Mouse (Mus musculus): Measurements from ENCODE around the gene Tex52. TPM values are rescaled to one million over a fixed set of nuclear protein-coding genes. Genes with fewer than 3 reads are reported as not detected.

Tex52 gene
- total RNA-seq, 4 experiments from 2014 or later: not detected

DNA sequence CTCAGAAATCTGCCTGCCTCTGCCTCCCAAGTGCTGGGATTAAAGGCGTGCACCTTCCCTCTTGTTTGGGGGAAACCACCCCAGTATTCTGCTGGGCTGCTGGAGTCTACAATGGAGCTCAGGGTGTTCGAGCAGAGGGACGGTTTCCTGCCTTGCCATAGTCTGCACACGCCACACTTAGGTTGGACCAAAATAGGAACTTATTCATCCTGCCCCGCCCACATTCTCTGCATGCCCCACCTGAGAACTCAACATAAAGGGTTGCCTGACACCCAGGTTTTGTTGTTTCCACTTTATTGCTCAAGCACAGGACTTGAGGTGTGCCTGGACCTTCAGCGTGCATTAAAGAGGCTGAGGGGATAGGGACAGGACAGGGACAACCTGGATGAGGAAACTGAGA is 54.6 kb downstream of the Tex52 start:
- no peak for DNase-seq

DNA sequence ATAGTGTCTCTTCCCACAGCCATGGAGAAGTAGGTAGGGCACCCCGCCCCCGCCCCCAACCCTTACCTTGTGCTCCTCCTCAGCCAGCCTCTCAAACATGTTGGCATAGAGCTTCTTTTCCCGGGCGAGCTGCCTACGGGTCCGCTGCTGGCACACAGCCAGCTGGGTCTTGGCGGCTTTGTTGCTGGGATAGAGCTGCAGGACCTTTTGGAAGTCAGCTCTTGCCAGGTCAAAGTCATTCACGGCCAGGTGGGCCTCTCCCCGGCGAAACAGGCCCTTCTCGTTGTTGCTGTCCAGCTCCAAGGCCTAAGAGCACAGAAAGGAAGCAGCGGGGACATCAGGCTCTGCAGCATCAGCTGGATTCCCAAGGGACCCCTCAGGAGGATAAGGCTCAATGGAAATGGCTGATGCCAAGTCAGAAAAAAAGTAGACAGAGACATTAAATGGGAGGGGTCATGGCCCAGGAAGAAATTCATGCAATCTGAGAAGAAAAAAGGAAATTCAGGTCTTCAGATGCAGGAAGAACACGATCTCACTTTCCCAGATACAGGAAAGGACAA is 57.2 kb downstream of the Tex52 start:
- no peak for DNase-seq

GRCm38 (mm10) chr6:128433566-128433965 is 58.3 kb downstream of the Tex52 start:
- no peak for DNase-seq

Other genes with a start within 250 kb of the Tex52 start
- 10 to 100 TPM; 47.8 to 65.5 (median 52.4) TPM for gene Tspan9, start 231.9 kb upstream of the Tex52 start, total RNA-seq (2022)
- gene Tead4, start 74.6 kb upstream of the Tex52 start, total RNA-seq (2022): 1 to 10 TPM; 1.3 to 4.1 (median 2.6) TPM
- 10 to 100 TPM; 36.4 to 54.3 (median 42.7) TPM for gene Tulp3, start 19.6 kb upstream of the Tex52 start, total RNA-seq (2022)
- 10 to 100 TPM; 16.5 to 21.4 (median 16.9) TPM for gene Rhno1, start 12.5 kb upstream of the Tex52 start, total RNA-seq (2022)
- gene Foxm1, start 12.5 kb upstream of the Tex52 start, total RNA-seq (2022): 1 to 10 TPM; 1.7 to 4.1 (median 3.3) TPM
- gene Gm44596, start within 50 bp of the Tex52 start, total RNA-seq (2022): not detected
- 1 to 10 TPM; 2.5 to 3.0 (median 2.8) TPM for gene Nrip2, start 23.8 kb downstream of the Tex52 start, total RNA-seq (2022)
- 10 to 100 TPM; 27.1 to 38.6 (median 34.9) TPM for gene Itfg2, start 49.5 kb downstream of the Tex52 start, total RNA-seq (2022)
- 100 to 1,000 TPM; 186 to 394 (median 267) TPM for gene Fkbp4, start 63.2 kb downstream of the Tex52 start, total RNA-seq (2022)
- gene Pzp, start 151.3 kb downstream of the Tex52 start, total RNA-seq (2022): 1 to 10 TPM in 1 of 4 experiments, under 1 TPM in 2, not detected in 1; 0.14 to 1.8 (median 0.73) TPM
- gene A2ml1, start 206.2 kb downstream of the Tex52 start, total RNA-seq (2022): not detected
- not detected for gene Klrb1a, start 248.1 kb downstream of the Tex52 start, total RNA-seq (2022)